Mouse (Mus musculus) ES-Bruce4 (cell line): ENCODE measurements around the gene Gm6509. TPM values are rescaled to one million over a fixed set of nuclear protein-coding genes. Genes with fewer than 3 reads are reported as not detected.
"Not testable (repeated sequence)": the region's sequence is repeated elsewhere in the genome, so short reads cannot be mapped to it uniquely, and the experiment has no call there.

Experiments
- H3K27ac ChIP-seq: 2 replicates; pipeline ENCODE4 v1.5.1; 2012; ENCODE audit warnings: low read length, inconsistent platforms; ENCODE audit not compliant: insufficient read depth
- H3K27me3 ChIP-seq: 2 replicates; pipeline ENCODE4 v1.6.1; 2012; ENCODE audit warnings: mild to moderate bottlenecking, low read length, inconsistent platforms; ENCODE audit not compliant: control insufficient read depth, poor library complexity, insufficient read depth, severe bottlenecking
- H3K36me3 ChIP-seq: 2 replicates; pipeline ENCODE4 v1.6.1; 2012; ENCODE audit warnings: inconsistent platforms, mild to moderate bottlenecking, low read length, moderate library complexity; ENCODE audit not compliant: control insufficient read depth, poor library complexity, insufficient read depth, severe bottlenecking
- H3K4me1 ChIP-seq: one replicate; pipeline ENCODE4 v1.8.1; 2011; ENCODE audit warnings: low read length; ENCODE audit not compliant: control insufficient read depth, insufficient read depth
- H3K4me3 ChIP-seq: 2 replicates; pipeline ENCODE4 v1.5.1; 2011; ENCODE audit warnings: low read depth, mild to moderate bottlenecking, low read length
- H3K9ac ChIP-seq: 2 replicates; pipeline ENCODE4 v1.6.1; 2012; ENCODE audit warnings: low read depth, mild to moderate bottlenecking, inconsistent platforms; ENCODE audit not compliant: poor library complexity, severe bottlenecking
- H3K9me3 ChIP-seq: replicated peaks from 2 replicates; pipeline ENCODE4 v1.6.1; 2012; ENCODE audit warnings: mild to moderate bottlenecking, low read length, inconsistent platforms; ENCODE audit not compliant: control insufficient read depth, poor library complexity, insufficient read depth, severe bottlenecking
- polyA plus RNA-seq: library from polyadenylated mRNA; stranded (reverse); fragments of >200 nt; gene quantifications from 2 replicates; pipeline ENCODE4 v1.2.4, GENCODE M21; 2011; ENCODE audit warnings: low read depth; ENCODE audit not compliant: missing spikeins, insufficient read depth, insufficient read length

The Gm6509 gene
- polyA plus RNA-seq = not detected in 2 replicates

DNA sequence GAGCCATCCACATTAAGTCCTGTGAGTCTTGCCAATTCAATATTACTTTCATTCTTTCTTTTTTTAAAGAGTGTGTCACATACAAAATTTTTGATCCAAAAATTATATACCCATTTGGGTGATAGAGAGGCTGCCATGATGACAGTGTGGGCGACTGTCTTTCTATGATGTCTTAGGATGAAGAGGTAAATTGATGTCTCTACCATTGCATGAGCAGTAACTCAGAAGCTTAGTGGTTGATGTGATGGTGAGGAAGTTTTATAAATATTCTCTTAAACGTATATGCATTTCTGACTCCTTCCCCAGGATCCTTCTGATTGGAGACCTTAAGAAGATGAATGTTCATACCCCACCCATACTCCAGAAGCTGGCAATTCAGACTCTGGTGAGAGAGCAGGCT lies at the start of gene Gm6509:
Gm6509 (plus strand) TSS at position 301 of the 400 bp plus-strand sequence.
- not testable (repeated sequence) for H3K4me1 ChIP-seq, H3K4me3 ChIP-seq, H3K27me3 ChIP-seq, H3K27ac ChIP-seq, H3K9ac ChIP-seq, H3K9me3 ChIP-seq, H3K36me3 ChIP-seq

DNA sequence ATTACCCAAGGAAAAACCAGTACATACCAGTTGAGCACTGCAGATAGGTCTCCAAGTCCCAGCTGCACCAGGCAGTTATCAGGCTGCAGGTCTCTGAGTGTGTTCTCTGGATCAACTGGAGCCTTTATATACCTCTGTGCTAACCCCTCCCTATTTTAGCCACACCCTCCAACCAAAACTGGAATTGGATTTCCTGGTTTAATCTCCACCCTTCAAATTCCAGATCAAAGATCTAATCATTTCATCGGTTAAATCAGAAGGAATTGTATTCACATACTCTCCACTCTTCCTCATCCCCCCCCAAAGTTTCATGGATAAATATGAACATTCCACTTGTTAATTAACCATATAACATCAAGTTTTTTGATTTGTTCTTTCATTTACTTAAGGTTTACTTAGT lies 7.5 kb upstream of the Gm6509 start, which contains the start of gene Gm3147:
Gm3147 (minus strand) TSS at position 101 of the 400 bp plus-strand sequence.
- H3K9ac ChIP-seq, H3K36me3 ChIP-seq, H3K4me1 ChIP-seq, H3K27me3 ChIP-seq, H3K9me3 ChIP-seq, H3K27ac ChIP-seq, H3K4me3 ChIP-seq: not testable (repeated sequence)

DNA sequence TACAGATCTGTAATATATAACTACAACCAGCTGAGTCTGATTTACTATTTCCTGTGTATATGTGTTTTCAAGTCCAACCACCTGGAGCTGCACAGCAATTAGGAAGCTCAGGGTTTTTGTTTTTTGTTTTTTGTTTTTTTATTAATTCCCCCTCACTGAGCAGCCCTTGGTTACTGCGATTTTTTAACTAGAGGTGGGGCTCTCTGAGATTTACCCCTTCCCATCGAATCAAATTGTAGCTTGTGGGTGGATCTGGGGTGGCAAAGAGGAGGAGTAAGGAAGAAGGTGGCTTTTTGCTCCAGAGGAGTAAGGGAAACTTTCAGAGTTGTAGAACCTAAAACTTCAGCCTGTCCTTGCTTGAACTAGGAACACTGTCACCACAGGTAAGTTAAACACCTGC lies 24.3 kb downstream of the Gm6509 start, which contains the start of gene Gm6205:
Gm6205 (plus strand) TSS at position 301 of the 400 bp plus-strand sequence.
- H3K36me3 ChIP-seq, H3K27ac ChIP-seq, H3K4me3 ChIP-seq, H3K4me1 ChIP-seq, H3K27me3 ChIP-seq, H3K9me3 ChIP-seq, H3K9ac ChIP-seq: not testable (repeated sequence)

Other genes with a start within 250 kb of the Gm6509 start
- gene Gm7682, start 178.2 kb upstream of the Gm6509 start, polyA plus RNA-seq = not detected in 2 replicates
- not detected in 2 replicates for gene Gm3139, start 97.7 kb upstream of the Gm6509 start, polyA plus RNA-seq
- gene Gm3147, start 7.6 kb upstream of the Gm6509 start, polyA plus RNA-seq = not detected in 2 replicates
- not detected in 2 replicates for gene Gm6205, start 24.4 kb downstream of the Gm6509 start, polyA plus RNA-seq
- not detected in 2 replicates for gene Gm3183, start 241.5 kb downstream of the Gm6509 start, polyA plus RNA-seq